Comparison of ENCODE assay signal across 29 mouse cellular contexts in genomic region chr15:81534546-81534945, GRCm38 (mm10). TPM values are rescaled to one million over a fixed set of nuclear protein-coding genes. Genes with fewer than 3 reads are reported as not detected.
DNase-seq lines count a peak whose midpoint lies in the region; ATAC-seq and TF ChIP-seq lines count a peak whose summit lies in the region.
"Had no signal": no experiment of that assay in that cellular context is flagged by ENCODE, and none has a peak within 500 bp of the region (broad histone marks: within the 10 kb centered on the region; RNA-seq: fewer than 3 reads in every experiment).

No protein-coding gene starts in this region.

- no peak overlapping the region; the same call in 1 of the 2 replicates for H3K9ac ChIP-seq in liver, embryonic 14.5 days (replicated peaks)
- H3K9ac ChIP-seq: forebrain, embryonic 13.5 days; heart, embryonic 15.5 days; hindbrain, embryonic 12.5 days; limb, embryonic 13.5 days; stomach, embryonic 15.5 days had no signal

- no peak for TF ChIP-seq CTCF in spleen, adult 2 months (IDR thresholded peaks at IDR 0.05; ENCODE audit: extremely low read depth, insufficient read depth, insufficient read length, insufficient replicate concordance)
- TF ChIP-seq CTCF in liver, embryonic 14.5 days (IDR thresholded peaks at IDR 0.05; ENCODE audit: low read depth): no peak

- peak overlapping the region; percentile 22; the same call in 1 of the 2 replicates for H3K4me2 ChIP-seq in liver, embryonic 14.5 days (ENCODE audit: low read depth)
- H3K4me2 ChIP-seq: forebrain, embryonic 13.5 days; heart, embryonic 15.5 days; hindbrain, embryonic 12.5 days; limb, embryonic 13.5 days; midbrain, embryonic 11.5 days; stomach, embryonic 15.5 days had no signal

- 0 out of 2 replicates have a peak overlapping the region, but pooled peaks have one; percentile 6 for H3K27ac ChIP-seq in spleen, adult 2 months (ENCODE audit: insufficient read depth, low read length)
- H3K27ac ChIP-seq in liver, embryonic 14.5 days: no peak overlapping the region
- no peak overlapping the region for H3K27ac ChIP-seq in limb, embryonic 10.5 days
- H3K27ac ChIP-seq: forebrain, embryonic 13.5 days; heart, embryonic 10.5 days; heart, embryonic 15.5 days; hindbrain, embryonic 12.5 days; hindbrain, postnatal 0 days; left cerebral cortex, adult 2 months; limb, embryonic 13.5 days; stomach, embryonic 15.5 days had no signal

- 52% methylated on average over 6 of the region's 6 CpGs for WGBS in spleen, adult 2 months
- 11% methylated on average over 6 of the region's 6 CpGs for WGBS in liver, embryonic 14.5 days (ENCODE audit: insufficient replicate concordance)
- WGBS in limb, embryonic 10.5 days: 88% methylated on average over 6 of the region's 6 CpGs

- TF ChIP-seq EP300 in liver, embryonic 14.5 days (IDR thresholded peaks at IDR 0.05; ENCODE audit: low read depth): no peak

- H3K27me3 ChIP-seq in spleen, adult 2 months (ENCODE audit: control insufficient read depth, insufficient read depth, low read length): no peaks in the 10 kb centered on the region
- no peaks in the 10 kb centered on the region for H3K27me3 ChIP-seq in liver, embryonic 14.5 days (ENCODE audit: control insufficient read depth, insufficient read depth, low read length)
- H3K27me3 ChIP-seq in limb, embryonic 10.5 days (ENCODE audit: low read depth, poor library complexity, severe bottlenecking): no peaks in the 10 kb centered on the region
- H3K27me3 ChIP-seq: forebrain, embryonic 13.5 days; heart, embryonic 15.5 days; hindbrain, embryonic 12.5 days; limb, embryonic 13.5 days; stomach, embryonic 15.5 days had no signal

- no peak overlapping the region for H3K4me3 ChIP-seq in spleen, adult 2 months (ENCODE audit: extremely low read depth, insufficient read depth, insufficient read length)
- H3K4me3 ChIP-seq in liver, embryonic 14.5 days (ENCODE audit: insufficient read depth in 1 of 2, low read depth in 2 of 2, low read length in 2 of 2): no peak overlapping the region
- no peak overlapping the region for H3K4me3 ChIP-seq in limb, embryonic 10.5 days
- H3K4me3 ChIP-seq: forebrain, embryonic 13.5 days; heart, embryonic 10.5 days; heart, embryonic 15.5 days; hindbrain, embryonic 12.5 days; left cerebral cortex, adult 2 months; limb, embryonic 13.5 days; stomach, embryonic 15.5 days had no signal

- H3K36me3 ChIP-seq in spleen, adult 2 months (ENCODE audit: control insufficient read depth, insufficient read depth, low read length): no peaks in the 10 kb centered on the region
- H3K36me3 ChIP-seq in liver, embryonic 14.5 days (replicated peaks; ENCODE audit: control insufficient read depth, insufficient read depth, low read depth): no peaks in the 10 kb centered on the region
- H3K36me3 ChIP-seq in limb, embryonic 10.5 days: no peaks in the 10 kb centered on the region
- H3K36me3 ChIP-seq: heart, embryonic 10.5 days; heart, embryonic 15.5 days; hindbrain, embryonic 12.5 days; limb, embryonic 13.5 days; stomach, embryonic 15.5 days had no signal

- no peaks in the 10 kb centered on the region for H3K9me3 ChIP-seq in liver, embryonic 14.5 days (ENCODE audit: control insufficient read depth, low read length)
- no peaks in the 10 kb centered on the region for H3K9me3 ChIP-seq in limb, embryonic 10.5 days (replicated peaks)
- H3K9me3 ChIP-seq: forebrain, embryonic 13.5 days; heart, embryonic 10.5 days; heart, embryonic 15.5 days; hindbrain, embryonic 12.5 days; limb, embryonic 13.5 days; stomach, embryonic 15.5 days had no signal

- H3K4me1 ChIP-seq in spleen, adult 2 months (ENCODE audit: control insufficient read depth, insufficient read depth, insufficient read length): peaks cover 14% of the 10 kb centered on the region; the same call in 1 of the 2 replicates
- peaks cover 28 to 42% of the 10 kb centered on the region in 2 experiments for H3K4me1 ChIP-seq in liver, embryonic 14.5 days (replicated peaks; ENCODE audit: control insufficient read depth in 2 of 2, insufficient read depth in 2 of 2, low read length in 1 of 2)
- no peaks in the 10 kb centered on the region for H3K4me1 ChIP-seq in limb, embryonic 10.5 days
- H3K4me1 ChIP-seq: limb, embryonic 13.5 days; stomach, embryonic 15.5 days had no signal

- TF ChIP-seq POLR2A in spleen, adult 2 months (IDR thresholded peaks at IDR 0.05; ENCODE audit: low read depth, low read length): no peak

- no peak for DNase-seq in spleen, adult 2 months (ENCODE audit: low read depth in 1 of 2, low spot score in 2 of 2)
- no peak for DNase-seq in spleen, postnatal 10 days (ENCODE audit: low spot score in 2 of 2)
- peak; percentile 39 for DNase-seq in liver
- no peak for DNase-seq in liver, embryonic 14.5 days (ENCODE audit: low read depth in 3 of 3, low spot score in 3 of 3)
- DNase-seq in retina, embryonic 14.5 days (ENCODE audit: low spot score): no peak
- DNase-seq in limb, embryonic 10.5 days (ENCODE audit: low spot score): no peak
- no peak for DNase-seq in layer of hippocampus, adult 9-11 months
- DNase-seq in gastrocnemius, adult 18-20 months (ENCODE audit: low spot score): no peak
- DNase-seq: cerebellum, adult 8-10 months; cerebellum, postnatal 36 days; gastrocnemius, postnatal 14 days; heart, adult 11 months; heart, postnatal 36 days; kidney, adult 8-10 months; kidney, postnatal 10 days; lung, adult 2 months; lung, postnatal 10 days; right cerebral cortex, adult 18-20 months had no signal

- ATAC-seq in liver, embryonic 14.5 days (ENCODE audit: insufficient read depth): no peak
- ATAC-seq: forebrain, embryonic 13.5 days; hindbrain, postnatal 0 days; intestine, embryonic 16.5 days; midbrain, embryonic 16.5 days had no signal

RNA-seq across cellular contexts. Expression of gene Ep300, which starts 50.6 kb away (rescaled TPM):
- 37.6 and 39.3 TPM in 2 replicates for polyA plus RNA-seq in spleen, adult 2 months (2012; rRNA removed)
- 11.0 and 13.4 TPM in 2 replicates for polyA plus RNA-seq in liver, embryonic 14.5 days (2012; rRNA removed)
- polyA plus RNA-seq in liver, embryonic 14.5 days (2014; fragmentation: Nextera tagmentation; extraction: Ambion mirVana): 6.1 and 7.5 TPM in 2 replicates
- 17.4 and 20.7 TPM in 2 replicates for polyA plus RNA-seq in limb, embryonic 10.5 days (2016; fragmentation: Nextera tagmentation; extraction: Ambion mirVana)
- total RNA-seq in gastrocnemius, adult 18-20 months (2021): 10 to 100 TPM; 41.3 to 43.2 TPM
